Mouse (Mus musculus) heart, adult 2 months (tissue): Measurements from ENCODE around the gene 4930402H24Rik.

ENCODE experiments used
- CTCF ChIP-seq: fragments of 200-600 bp; IDR thresholded peaks from 2 replicates; pipeline ENCODE4 v1.8.1; 2022; ENCODE audit warnings: antibody characterized with exemption, mild to moderate bottlenecking, moderate library complexity
- EP300 ChIP-seq: fragments of 200-500 bp; IDR thresholded peaks from 2 replicates; pipeline ENCODE4 v1.6.1; 2011; ENCODE audit warnings: low read depth, low read length, control low read depth; ENCODE audit not compliant: insufficient read depth
- POLR2A ChIP-seq: fragments of 200-500 bp; IDR thresholded peaks from 2 replicates; pipeline ENCODE4 v1.6.1; 2011; ENCODE audit warnings: mild to moderate bottlenecking, low read depth, low read length, control low read depth; ENCODE audit not compliant: insufficient read depth

DNA sequence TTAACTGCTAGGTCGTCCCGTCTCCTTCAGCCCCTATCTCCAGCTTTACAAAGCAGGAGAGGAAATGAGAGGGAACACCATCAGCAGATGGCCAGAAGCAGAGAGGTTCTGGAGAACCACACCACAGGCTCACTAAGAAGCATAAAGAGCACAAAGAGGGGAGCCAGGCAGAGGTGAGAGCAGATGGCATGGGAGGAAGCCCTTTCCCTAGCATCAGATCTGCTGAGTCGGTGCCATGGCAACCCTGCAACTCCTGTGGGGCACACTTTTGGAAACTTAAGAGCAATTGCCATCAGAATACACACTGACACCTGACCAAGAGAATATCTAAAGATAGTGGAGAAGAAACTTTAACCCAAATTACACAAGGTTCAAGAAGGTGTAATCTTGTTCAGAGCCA lies 151.6 kb downstream of the 4930402H24Rik start:
- TF ChIP-seq EP300 (no peak), CTCF (no peak), POLR2A (no peak)
